27 mouse cellular contexts compared by ENCODE assay signal in genomic region chr1:154832168-154832539, GRCm38 (mm10). TPM values are rescaled to one million over a fixed set of nuclear protein-coding genes. Genes with fewer than 3 reads are reported as not detected.
A peak's percentile ranks its signal among the peaks of the same experiment; 100 is the strongest.
DNase-seq lines count a peak whose midpoint lies in the region; ATAC-seq and TF ChIP-seq lines count a peak whose summit lies in the region.
"Had no signal": no experiment of that assay in that cellular context is flagged by ENCODE, and none has a peak within 500 bp of the region (broad histone marks: within the 10 kb centered on the region; RNA-seq: fewer than 3 reads in every experiment).

No protein-coding gene starts in this region.

- ATAC-seq in forebrain, postnatal 0 days, result peak; percentile 54
- no peak for ATAC-seq in forebrain, embryonic 14.5 days
- 0 out of 2 replicates have a peak, but pooled peaks have one; percentile 19 for ATAC-seq in hindbrain, embryonic 15.5 days (ENCODE audit: low FRiP score, low read depth)
- ATAC-seq in hindbrain, embryonic 13.5 days (ENCODE audit: low FRiP score), result no peak
- 0 out of 2 replicates have a peak, but pooled peaks have one; percentile 37 for ATAC-seq in neural tube, embryonic 12.5 days (ENCODE audit: low FRiP score, low read depth)
- no peak for ATAC-seq in neural tube, embryonic 15.5 days (ENCODE audit: low FRiP score)
- no peak for ATAC-seq in kidney, embryonic 16.5 days (ENCODE audit: low FRiP score, low TSS enrichment)
- ATAC-seq: CD4-positive, CD25-positive, alpha-beta regulatory T cell, adult 4 months; inflammation-experienced regulatory T-cells, adult 6 months; intestine, embryonic 16.5 days had no signal

- no peaks in the 10 kb centered on the region for H3K9me3 ChIP-seq in forebrain, postnatal 0 days (ENCODE audit: low read length)
- no peaks in the 10 kb centered on the region for H3K9me3 ChIP-seq in forebrain, embryonic 14.5 days (replicated peaks; ENCODE audit: control insufficient read depth, low read length)
- no peaks in the 10 kb centered on the region for H3K9me3 ChIP-seq in hindbrain, embryonic 15.5 days
- no peaks in the 10 kb centered on the region for H3K9me3 ChIP-seq in hindbrain, embryonic 13.5 days
- no peaks in the 10 kb centered on the region for H3K9me3 ChIP-seq in neural tube, embryonic 12.5 days
- no peaks in the 10 kb centered on the region for H3K9me3 ChIP-seq in neural tube, embryonic 15.5 days (replicated peaks)
- H3K9me3 ChIP-seq in kidney, embryonic 16.5 days (ENCODE audit: low read length), result no peaks in the 10 kb centered on the region
- H3K9me3 ChIP-seq: forebrain, embryonic 10.5 days; heart, embryonic 10.5 days; heart, embryonic 13.5 days had no signal

- H3K9ac ChIP-seq in forebrain, postnatal 0 days, result no peak overlapping the region
- H3K9ac ChIP-seq in forebrain, embryonic 14.5 days (ENCODE audit: low read length), result no peak overlapping the region
- no peak overlapping the region for H3K9ac ChIP-seq in hindbrain, embryonic 15.5 days
- no peak overlapping the region for H3K9ac ChIP-seq in hindbrain, embryonic 13.5 days
- no peak overlapping the region for H3K9ac ChIP-seq in neural tube, embryonic 12.5 days
- H3K9ac ChIP-seq in neural tube, embryonic 15.5 days (replicated peaks), result no peak overlapping the region
- no peak overlapping the region for H3K9ac ChIP-seq in kidney, embryonic 16.5 days (replicated peaks; ENCODE audit: low read length)
- H3K9ac ChIP-seq: heart, embryonic 13.5 days; hindbrain, embryonic 14.5 days had no signal

- peaks cover 4% of the 10 kb centered on the region; the same call in 1 of the 2 replicates for H3K4me1 ChIP-seq in forebrain, postnatal 0 days (ENCODE audit: insufficient read depth)
- H3K4me1 ChIP-seq in forebrain, embryonic 14.5 days (ENCODE audit: control insufficient read depth, insufficient read depth, low read length), result 0 out of 2 replicates have a peak, but pooled peaks cover 3% of the 10 kb centered on the region
- H3K4me1 ChIP-seq in hindbrain, embryonic 15.5 days (replicated peaks), result peaks cover 11% of the 10 kb centered on the region
- H3K4me1 ChIP-seq in hindbrain, embryonic 13.5 days (replicated peaks), result peaks cover 12% of the 10 kb centered on the region
- peaks cover 6% of the 10 kb centered on the region; the same call in 1 of the 2 replicates for H3K4me1 ChIP-seq in neural tube, embryonic 12.5 days
- H3K4me1 ChIP-seq in neural tube, embryonic 15.5 days, result no peaks in the 10 kb centered on the region
- H3K4me1 ChIP-seq in kidney, embryonic 16.5 days (ENCODE audit: insufficient read depth, low read length), result no peaks in the 10 kb centered on the region

- no peak for TF ChIP-seq CTCF in forebrain, postnatal 0 days (IDR thresholded peaks at IDR 0.05; ENCODE audit: low read depth)

- 57% methylated on average over 9 of the region's 9 CpGs for WGBS in forebrain, postnatal 0 days
- 75% methylated on average over 9 of the region's 9 CpGs for WGBS in forebrain, embryonic 14.5 days
- 53% methylated on average over 9 of the region's 9 CpGs for WGBS in hindbrain, embryonic 15.5 days
- WGBS in hindbrain, embryonic 13.5 days, result 62% methylated on average over 9 of the region's 9 CpGs
- 72% methylated on average over 9 of the region's 9 CpGs for WGBS in neural tube, embryonic 12.5 days
- 54% methylated on average over 9 of the region's 9 CpGs for WGBS in neural tube, embryonic 15.5 days
- 78% methylated on average over 9 of the region's 9 CpGs for WGBS in kidney, embryonic 16.5 days

- no peak overlapping the region for H3K4me2 ChIP-seq in forebrain, postnatal 0 days (ENCODE audit: low read depth)
- H3K4me2 ChIP-seq in forebrain, embryonic 14.5 days (ENCODE audit: low read length), result no peak overlapping the region
- no peak overlapping the region for H3K4me2 ChIP-seq in hindbrain, embryonic 15.5 days
- no peak overlapping the region for H3K4me2 ChIP-seq in hindbrain, embryonic 13.5 days
- no peak overlapping the region for H3K4me2 ChIP-seq in neural tube, embryonic 12.5 days (replicated peaks)
- no peak overlapping the region for H3K4me2 ChIP-seq in neural tube, embryonic 15.5 days
- H3K4me2 ChIP-seq in kidney, embryonic 16.5 days (replicated peaks; ENCODE audit: low read depth, low read length), result no peak overlapping the region
- H3K4me2 ChIP-seq: heart, embryonic 13.5 days; hindbrain, embryonic 14.5 days had no signal

- H3K27ac ChIP-seq in forebrain, postnatal 0 days (ENCODE audit: low read depth, low read length), result peak overlapping the region; percentile 22; the same call in 1 of the 2 replicates
- no peak overlapping the region for H3K27ac ChIP-seq in forebrain, embryonic 14.5 days (ENCODE audit: low read depth, low read length)
- no peak overlapping the region; the same call in 1 of the 2 replicates for H3K27ac ChIP-seq in hindbrain, embryonic 15.5 days (replicated peaks)
- H3K27ac ChIP-seq in hindbrain, embryonic 13.5 days, result no peak overlapping the region
- H3K27ac ChIP-seq in neural tube, embryonic 12.5 days, result no peak overlapping the region
- no peak overlapping the region for H3K27ac ChIP-seq in neural tube, embryonic 15.5 days (replicated peaks)
- no peak overlapping the region for H3K27ac ChIP-seq in kidney, embryonic 16.5 days (ENCODE audit: low read length)
- H3K27ac ChIP-seq: forebrain, embryonic 10.5 days; heart, adult 2 months; heart, embryonic 10.5 days; heart, embryonic 13.5 days; hindbrain, embryonic 14.5 days had no signal

- peak; percentile 47 for DNase-seq in forebrain, postnatal 0 days
- DNase-seq in forebrain, embryonic 14.5 days (ENCODE audit: low spot score), result no peak
- DNase-seq in telencephalon, adult 2 months (ENCODE audit: low read depth, low spot score), result peak; percentile 39
- DNase-seq: adrenal gland, adult 2 months; adrenal gland, postnatal 14 days; cerebellum, adult 18-20 months; cerebellum, adult 9-10 months; cerebellum, postnatal 14 days; gastrocnemius, postnatal 25 days; heart, adult 2 months; heart, postnatal 14 days; heart, postnatal 4 days; kidney, adult 18-20 months had no signal

- H3K36me3 ChIP-seq in forebrain, postnatal 0 days (ENCODE audit: insufficient read depth), result no peaks in the 10 kb centered on the region
- H3K36me3 ChIP-seq in forebrain, embryonic 14.5 days (ENCODE audit: control insufficient read depth, insufficient read depth, low read length), result no peaks in the 10 kb centered on the region
- no peaks in the 10 kb centered on the region for H3K36me3 ChIP-seq in hindbrain, embryonic 15.5 days
- no peaks in the 10 kb centered on the region for H3K36me3 ChIP-seq in hindbrain, embryonic 13.5 days
- H3K36me3 ChIP-seq in neural tube, embryonic 12.5 days, result no peaks in the 10 kb centered on the region
- H3K36me3 ChIP-seq in neural tube, embryonic 15.5 days, result no peaks in the 10 kb centered on the region
- H3K36me3 ChIP-seq in kidney, embryonic 16.5 days (ENCODE audit: insufficient read depth, low read length), result no peaks in the 10 kb centered on the region
- H3K36me3 ChIP-seq: forebrain, embryonic 10.5 days; heart, embryonic 10.5 days; heart, embryonic 13.5 days had no signal

- no peak overlapping the region for H3K4me3 ChIP-seq in forebrain, postnatal 0 days (ENCODE audit: low read depth, low read length)
- no peak overlapping the region for H3K4me3 ChIP-seq in forebrain, embryonic 14.5 days (ENCODE audit: low read depth, low read length)
- no peak overlapping the region for H3K4me3 ChIP-seq in hindbrain, embryonic 15.5 days
- no peak overlapping the region for H3K4me3 ChIP-seq in hindbrain, embryonic 13.5 days
- no peak overlapping the region for H3K4me3 ChIP-seq in neural tube, embryonic 12.5 days
- no peak overlapping the region for H3K4me3 ChIP-seq in neural tube, embryonic 15.5 days (replicated peaks)
- no peak overlapping the region for H3K4me3 ChIP-seq in kidney, embryonic 16.5 days (ENCODE audit: low read length)
- H3K4me3 ChIP-seq: forebrain, embryonic 10.5 days; heart, adult 2 months; heart, embryonic 10.5 days; heart, embryonic 13.5 days had no signal

- H3K27me3 ChIP-seq in forebrain, postnatal 0 days (ENCODE audit: insufficient read depth, low read length), result no peaks in the 10 kb centered on the region
- H3K27me3 ChIP-seq in forebrain, embryonic 14.5 days (replicated peaks; ENCODE audit: control insufficient read depth, insufficient read depth, low read length), result no peaks in the 10 kb centered on the region
- H3K27me3 ChIP-seq in hindbrain, embryonic 15.5 days, result no peaks in the 10 kb centered on the region
- no peaks in the 10 kb centered on the region for H3K27me3 ChIP-seq in hindbrain, embryonic 13.5 days
- no peaks in the 10 kb centered on the region for H3K27me3 ChIP-seq in neural tube, embryonic 12.5 days (replicated peaks)
- no peaks in the 10 kb centered on the region for H3K27me3 ChIP-seq in neural tube, embryonic 15.5 days (replicated peaks)
- H3K27me3 ChIP-seq in kidney, embryonic 16.5 days (ENCODE audit: insufficient read depth, low read length), result no peaks in the 10 kb centered on the region

RNA-seq across cellular contexts. Expression of gene Cacna1e, which starts 52.1 kb away (rescaled TPM):
- total RNA-seq in forebrain, postnatal 0 days (2014; rRNA removed), result 52.2 and 74.0 TPM in 2 replicates
- polyA plus RNA-seq in forebrain, postnatal 0 days (2015; fragmentation: Nextera tagmentation; extraction: Ambion mirVana), result 3.5 and 7.2 TPM in 2 replicates
- 6.7 and 13.9 TPM in 2 replicates for polyA plus RNA-seq in forebrain, embryonic 14.5 days (2014; fragmentation: Nextera tagmentation; extraction: Ambion mirVana)
- polyA plus RNA-seq in hindbrain, embryonic 15.5 days (2015; fragmentation: Nextera tagmentation; extraction: Ambion mirVana), result 14.7 and 15.2 TPM in 2 replicates
- polyA plus RNA-seq in hindbrain, embryonic 13.5 days (2015; fragmentation: Nextera tagmentation; extraction: Ambion mirVana), result 7.8 and 9.2 TPM in 2 replicates
- 7.1 and 7.8 TPM in 2 replicates for polyA plus RNA-seq in neural tube, embryonic 12.5 days (2016; fragmentation: Nextera tagmentation; extraction: Ambion mirVana)
- 12.7 and 17.1 TPM in 2 replicates for polyA plus RNA-seq in neural tube, embryonic 15.5 days (2015; fragmentation: Nextera tagmentation; extraction: Ambion mirVana)
- 0.05 and 0.06 TPM in 2 replicates for polyA plus RNA-seq in kidney, embryonic 16.5 days (2015; fragmentation: Nextera tagmentation; extraction: Ambion mirVana)
- total RNA-seq: MEL had no signal
- polyA plus RNA-seq: C2C12 had no signal

Comparison
In these comparisons a context has a peak if more than half of its experiments do, and no peak if none do; other contexts are left out.
1. ATAC-seq: peak in forebrain, postnatal 0 days (single experiment), hindbrain, embryonic 15.5 days (single experiment) and neural tube, embryonic 12.5 days (single experiment); none in forebrain, embryonic 14.5 days (single experiment), hindbrain, embryonic 13.5 days (single experiment), neural tube, embryonic 15.5 days (single experiment) and kidney, embryonic 16.5 days (single experiment).